Mouse (Mus musculus) bone marrow, adult 2 months (tissue): Measurements from ENCODE around the gene Angptl7. TPM values are rescaled to one million over a fixed set of nuclear protein-coding genes. Genes with fewer than 3 reads are reported as not detected.

Experiments
- H3K27ac ChIP-seq: fragments of 200-500 bp; 2 replicates; pipeline ENCODE4 v1.5.1; 2012; ENCODE audit warnings: low read depth, mild to moderate bottlenecking, control low read depth, inconsistent platforms, low read length; ENCODE audit not compliant: control insufficient read depth, poor library complexity, insufficient read depth
- H3K4me1 ChIP-seq: fragments of 200-500 bp; 2 replicates; pipeline ENCODE4 v1.6.1; 2011; ENCODE audit warnings: low read length; ENCODE audit not compliant: control insufficient read depth, insufficient read depth
- H3K4me3 ChIP-seq: fragments of 200-500 bp; replicated peaks from 2 replicates; pipeline ENCODE3; 2011; ENCODE audit warnings: mild to moderate bottlenecking, low read depth, low read length, control low read depth; ENCODE audit not compliant: control insufficient read depth
- CTCF ChIP-seq: fragments of 200-500 bp; IDR thresholded peaks from 2 replicates; pipeline ENCODE4 v1.5.1; 2011; ENCODE audit warnings: low read length, control low read depth; ENCODE audit not compliant: control insufficient read depth, insufficient read depth
- POLR2A ChIP-seq: fragments of 200-500 bp; IDR thresholded peaks from 2 replicates; pipeline ENCODE4 v1.6.1; 2011; ENCODE audit warnings: low read depth, mild to moderate bottlenecking, control low read depth, low read length, borderline replicate concordance; ENCODE audit not compliant: control insufficient read depth
- WGBS: fragments of 180-500 bp; shearing (Covaris S2); methylation state at CpG from one replicate; pipeline ENCODE4 v1.1.7; 2018; 5-methylcytosine and 5-hydroxymethylcytosine counted together
- polyA plus RNA-seq: library from polyadenylated mRNA; stranded (reverse); fragments of >200 nt; gene quantifications from 2 replicates; pipeline ENCODE4 v1.2.4, GENCODE M21; 2011; ENCODE audit warnings: low replicate concordance; ENCODE audit not compliant: missing spikeins, insufficient read depth, insufficient read length

The Angptl7 gene
- polyA plus RNA-seq: 0.59 and 1.6 TPM in 2 replicates

GRCm38 (mm10) chr4:148500410-148500867 is at the start of gene Angptl7:
TSS of gene Angptl7 (minus strand) at chr4:148500460.
- WGBS: 67% methylated on average over 4 of the region's 4 CpGs
- Histone ChIP-seq H3K4me3 (no peak within 1 kb of the TSS), H3K27ac (no peak within 1 kb of the TSS), H3K4me1 (no peaks in the 10 kb centered on the region)
- TF ChIP-seq POLR2A: no peak

GRCm38 (mm10) chr4:148549106-148549505 is 48.8 kb upstream of the Angptl7 start:
- no peak overlapping the region for H3K27ac ChIP-seq
- WGBS: 72% methylated on average over 4 of the region's 4 CpGs
- TF ChIP-seq POLR2A: no peak
- no peak for TF ChIP-seq CTCF
- H3K4me1 ChIP-seq: no peaks in the 10 kb centered on the region
- H3K4me3 ChIP-seq: no peak overlapping the region

DNA sequence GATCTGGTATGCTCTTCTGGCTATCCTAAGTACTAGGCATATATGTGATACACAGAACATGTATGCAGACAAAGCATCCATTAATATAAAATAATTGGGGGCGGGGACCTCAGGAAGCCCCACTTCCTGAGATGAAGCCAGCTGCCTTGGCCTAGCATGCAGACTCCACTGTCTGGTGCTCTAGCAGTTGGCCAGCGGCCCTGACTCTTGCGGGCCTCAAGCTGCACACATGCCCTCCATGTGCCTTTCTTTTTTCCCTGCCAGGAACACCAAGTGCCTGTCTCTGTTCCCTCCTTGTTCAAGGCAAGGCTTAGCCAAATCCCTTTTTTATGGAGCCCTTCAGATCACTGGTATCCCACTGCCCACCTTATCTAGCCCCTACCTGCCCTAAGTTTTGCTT is 35.6 kb upstream of the Angptl7 start:
- WGBS: 93% methylated on average over 3 of the region's 3 CpGs
- Histone ChIP-seq H3K27ac (no peak overlapping the region), H3K4me3 (no peak overlapping the region), H3K4me1 (no peaks in the 10 kb centered on the region)
- no peak for TF ChIP-seq POLR2A
- TF ChIP-seq CTCF: no peak

DNA sequence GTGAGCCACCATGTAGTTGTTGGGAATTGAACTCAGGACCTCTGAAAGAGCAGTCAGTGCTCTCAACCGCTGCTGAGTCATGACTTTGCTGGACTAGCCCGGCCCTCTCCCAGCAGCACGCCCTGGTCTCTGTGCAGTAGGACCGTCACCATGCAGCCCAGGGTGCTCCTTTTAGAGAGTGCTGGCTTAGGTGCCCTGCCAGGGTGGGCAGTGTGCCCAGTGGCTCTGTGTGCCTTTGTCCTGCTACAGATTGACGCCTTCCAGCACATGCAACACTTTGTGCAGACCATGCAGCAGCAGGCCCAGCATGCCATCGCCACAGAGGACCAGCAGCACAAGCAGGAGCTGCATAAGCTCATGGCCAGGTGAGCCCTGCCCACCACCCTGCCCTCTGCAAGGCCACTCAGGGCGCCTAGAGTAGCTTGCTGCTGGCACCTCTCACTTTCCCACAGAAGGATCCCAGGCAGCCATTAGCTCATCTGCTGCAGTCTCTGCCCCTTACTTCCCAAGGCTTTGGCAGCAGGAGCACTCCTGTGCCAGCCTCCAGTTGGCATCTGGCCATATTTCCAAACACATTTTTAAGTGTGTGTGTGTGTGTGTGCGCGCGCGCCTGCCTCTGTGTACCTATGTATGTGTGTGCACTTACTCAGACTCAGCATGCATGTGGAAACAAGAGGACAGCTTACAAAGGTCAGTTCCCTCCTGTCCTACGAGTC is 33.5 kb upstream of the Angptl7 start:
- TF ChIP-seq CTCF (no peak), POLR2A (no peak)
- no peak overlapping the region for H3K4me3 ChIP-seq
- H3K27ac ChIP-seq: no peak overlapping the region
- no peaks in the 10 kb centered on the region for H3K4me1 ChIP-seq
- whole genome bisulfite sequencing: 92% methylated on average over 12 of the region's 12 CpGs

GRCm38 (mm10) chr4:148532516-148532915 is 32.3 kb upstream of the Angptl7 start:
- Histone ChIP-seq H3K4me1 (no peaks in the 10 kb centered on the region), H3K27ac (no peak overlapping the region), H3K4me3 (no peak overlapping the region)
- 91% methylated on average over 3 of the region's 3 CpGs for WGBS
- no peak for TF ChIP-seq CTCF
- TF ChIP-seq POLR2A: no peak

DNA sequence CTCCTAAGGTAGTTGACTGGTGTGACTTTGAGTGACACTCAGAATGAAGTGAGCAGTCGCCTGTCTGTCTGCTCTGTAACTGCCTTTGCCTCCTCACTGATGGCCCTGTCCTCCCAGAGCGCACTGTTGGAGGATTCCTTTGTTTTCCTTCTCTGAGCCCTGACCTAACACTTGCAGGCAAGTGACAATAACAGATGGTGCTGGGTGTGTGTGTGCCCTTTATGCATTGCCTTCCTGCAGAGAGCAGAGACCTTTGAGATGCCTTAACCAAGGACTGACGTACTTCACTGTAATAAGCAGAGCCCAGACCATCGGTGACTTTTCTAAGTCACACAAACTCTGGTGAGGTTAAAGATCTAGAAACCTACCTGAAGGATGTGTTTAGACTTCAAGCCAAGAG is 31.1 kb upstream of the Angptl7 start:
- no peak overlapping the region for H3K4me3 ChIP-seq
- H3K4me1 ChIP-seq: no peaks in the 10 kb centered on the region
- no peak for TF ChIP-seq CTCF
- TF ChIP-seq POLR2A: no peak
- WGBS: 85% methylated on average over 4 of the region's 4 CpGs
- H3K27ac ChIP-seq: no peak overlapping the region

DNA sequence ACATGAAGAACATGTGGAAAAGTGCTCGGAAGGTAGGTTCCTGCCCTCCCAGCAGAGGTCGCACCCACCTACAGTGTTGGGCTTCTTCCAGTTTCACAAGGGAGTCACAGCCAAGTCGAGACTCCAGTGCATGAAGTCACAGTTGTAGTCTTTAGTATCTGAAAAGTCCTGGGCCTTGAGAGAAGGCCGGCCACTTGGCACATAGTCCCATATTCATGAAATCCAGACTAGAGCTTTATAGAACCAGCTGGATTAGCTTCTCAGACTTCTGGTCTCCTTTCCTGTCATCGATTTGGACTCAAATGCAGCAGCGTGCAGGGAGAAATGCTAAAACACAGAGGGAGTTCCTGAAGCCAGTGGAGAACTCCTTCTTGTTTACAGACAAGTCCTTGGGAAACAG is 30.5 kb upstream of the Angptl7 start:
- no peak overlapping the region for H3K27ac ChIP-seq
- H3K4me1 ChIP-seq: no peaks in the 10 kb centered on the region
- 88% methylated on average over 6 of the region's 6 CpGs for WGBS
- no peak overlapping the region for H3K4me3 ChIP-seq
- no peak for TF ChIP-seq CTCF
- TF ChIP-seq POLR2A: no peak

GRCm38 (mm10) chr4:148530351-148530750 is 30.1 kb upstream of the Angptl7 start:
- 86% methylated on average over 5 of the region's 5 CpGs for WGBS
- Histone ChIP-seq H3K27ac (no peak overlapping the region), H3K4me3 (no peak overlapping the region), H3K4me1 (no peaks in the 10 kb centered on the region)
- TF ChIP-seq POLR2A: no peak
- no peak for TF ChIP-seq CTCF
